Mouse (Mus musculus) midbrain, postnatal 0 days (tissue): ENCODE measurements around the gene Inf2. TPM values are rescaled to one million over a fixed set of nuclear protein-coding genes. Genes with fewer than 3 reads are reported as not detected.

ENCODE experiments used
- ATAC-seq: fragments of 200-750 bp; cut with Nextera tagmentation; 2 replicates; pipeline ENCODE4 v1.8.0; 2017; ENCODE audit warnings: moderate number of reproducible peaks, mild to moderate bottlenecking, moderate TSS enrichment, moderate library complexity; ENCODE audit not compliant: low FRiP score
- DNase-seq: peaks from one replicate; pipeline ENCODE4 v3.0.0-alpha.2; 2015; ENCODE audit warnings: low spot score
- H3K27ac ChIP-seq: fragments of 300-500 bp; sonication (generic); 2 replicates; pipeline ENCODE4 v1.5.1; 2014; ENCODE audit warnings: low read depth, mild to moderate bottlenecking, low read length, mixed read lengths
- H3K27me3 ChIP-seq: fragments of 300-500 bp; sonication (generic); 2 replicates; pipeline ENCODE4 v1.6.1; 2014; ENCODE audit warnings: low read length, control low read depth, mixed read lengths; ENCODE audit not compliant: insufficient read depth
- H3K36me3 ChIP-seq: fragments of 300-500 bp; sonication (generic); 2 replicates; pipeline ENCODE4 v1.6.1; 2014; ENCODE audit warnings: low read length, control low read depth, mixed read lengths; ENCODE audit not compliant: insufficient read depth
- H3K4me1 ChIP-seq: fragments of 300-500 bp; sonication (generic); 2 replicates; pipeline ENCODE4 v1.6.1; 2014; ENCODE audit warnings: mild to moderate bottlenecking, control low read depth, antibody characterized with exemption, low read length, mixed read lengths; ENCODE audit not compliant: insufficient read depth
- H3K4me2 ChIP-seq: fragments of 300-500 bp; sonication (generic); 2 replicates; pipeline ENCODE4 v1.6.1; 2014; ENCODE audit warnings: low read depth, mild to moderate bottlenecking, low read length, mixed read lengths; ENCODE audit not compliant: poor library complexity, severe bottlenecking
- H3K4me3 ChIP-seq: fragments of 300-500 bp; sonication (generic); 2 replicates; pipeline ENCODE4 v1.5.1; 2014; ENCODE audit warnings: low read depth, mild to moderate bottlenecking, low read length, moderate library complexity
- H3K9ac ChIP-seq: fragments of 300-500 bp; sonication (generic); replicated peaks from 2 replicates; pipeline ENCODE4 v1.6.1; 2014; ENCODE audit warnings: mild to moderate bottlenecking, low read length, moderate library complexity, mixed read lengths; ENCODE audit not compliant: poor library complexity, severe bottlenecking
- H3K9me3 ChIP-seq: fragments of 300-500 bp; sonication (generic); 2 replicates; pipeline ENCODE4 v1.6.1; 2016; ENCODE audit warnings: low read length, control low read depth
- CTCF ChIP-seq: IDR thresholded peaks from 2 replicates; pipeline ENCODE4 v1.5.1; 2016; ENCODE audit warnings: antibody characterized with exemption, mild to moderate bottlenecking
- WGBS: fragments of 180-500 bp; shearing (Covaris S2); extraction: QIAGEN DNeasy Blood & Tissue Kit; methylation state at CpG from one replicate; pipeline ENCODE4 v1.1.7; 2014; 5-methylcytosine and 5-hydroxymethylcytosine counted together
- polyA plus RNA-seq: library from polyadenylated mRNA; unstranded; fragments of >200 nt; fragmentation: Nextera tagmentation; extraction: Ambion mirVana; gene quantifications from 2 replicates; pipeline ENCODE4 v1.2.1, GENCODE M21; 2015
- total RNA-seq: library from RNA; depleted of rRNA; stranded (reverse); fragments of >200 nt; gene quantifications from 2 replicates; pipeline ENCODE4 v1.2.3, GENCODE M21; 2014

Gene Inf2
- total and polyA plus RNA-seq, 2 experiments from 2014 or later, result 1.3 to 3.6 TPM

DNA sequence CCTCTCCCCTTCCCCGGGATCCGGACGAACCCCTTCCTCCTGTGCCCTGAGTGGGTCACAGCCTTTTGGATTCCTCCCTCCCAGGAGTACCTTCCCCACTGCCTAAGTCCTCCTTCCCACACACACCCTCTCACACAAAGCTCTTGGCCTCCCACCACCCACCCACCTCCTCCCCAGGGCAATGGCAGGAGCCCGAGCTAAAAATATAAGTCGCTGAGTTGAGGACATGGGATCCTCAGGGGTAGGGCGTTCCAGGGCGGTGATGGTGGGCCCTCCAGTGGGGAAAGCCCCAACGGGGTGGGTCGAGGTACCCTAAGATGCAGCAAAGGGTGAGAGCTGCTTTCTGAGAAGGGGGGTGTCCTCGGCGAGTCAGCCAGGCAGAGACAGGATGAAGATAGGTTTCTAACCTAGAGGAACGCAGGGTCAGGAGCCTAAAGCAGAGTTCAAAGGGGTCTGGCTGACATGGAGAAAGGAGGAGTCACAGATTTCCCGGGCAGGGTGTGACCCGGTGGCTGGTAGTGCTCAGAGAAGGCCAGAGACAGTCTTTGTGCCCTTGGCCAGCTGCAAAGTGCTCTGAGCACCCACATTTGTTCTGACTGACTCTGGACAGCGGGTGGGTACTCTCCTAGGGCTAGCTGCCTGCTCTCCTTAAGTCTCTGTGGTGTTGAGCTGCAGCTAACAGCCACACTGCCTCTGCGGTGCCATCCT is 31.9 kb downstream of the Inf2 start:
- ATAC-seq (0 out of 2 replicates have a peak, but pooled peaks have one; percentile 22), DNase-seq (no peak)
- no peak for TF ChIP-seq CTCF
- WGBS, result 15% methylated on average over 16 of the region's 16 CpGs
- Histone ChIP-seq H3K4me1 (no peaks in the 10 kb centered on the region), H3K4me2 (peak overlapping the region; percentile 91), H3K9me3 (no peaks in the 10 kb centered on the region), H3K27ac (no peak overlapping the region), H3K9ac (peak overlapping the region; percentile 67), H3K36me3 (no peaks in the 10 kb centered on the region), H3K27me3 (peaks cover 14% of the 10 kb centered on the region), H3K4me3 (peak overlapping the region; percentile 50)

DNA sequence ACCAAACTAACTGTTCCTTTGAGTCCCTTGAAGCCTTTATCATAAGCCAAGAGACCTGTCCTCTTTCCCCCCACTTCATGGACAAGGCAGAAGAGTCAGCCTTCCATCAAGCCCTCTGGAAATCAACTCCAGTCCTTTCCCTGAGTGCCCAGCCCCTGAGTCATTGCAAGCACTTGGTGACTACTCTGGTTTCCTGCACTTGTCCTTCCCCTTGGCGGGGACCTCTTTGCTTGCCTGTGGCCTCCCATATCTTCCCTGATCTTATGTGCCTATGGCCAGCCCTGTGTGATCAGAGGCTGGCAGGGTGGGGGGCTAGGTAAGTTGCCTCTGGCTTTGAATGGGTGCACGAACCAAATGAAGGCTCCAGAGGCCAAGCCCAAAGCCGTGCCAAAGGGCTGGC is 33.3 kb downstream of the Inf2 start:
- no peak for ATAC-seq

DNA sequence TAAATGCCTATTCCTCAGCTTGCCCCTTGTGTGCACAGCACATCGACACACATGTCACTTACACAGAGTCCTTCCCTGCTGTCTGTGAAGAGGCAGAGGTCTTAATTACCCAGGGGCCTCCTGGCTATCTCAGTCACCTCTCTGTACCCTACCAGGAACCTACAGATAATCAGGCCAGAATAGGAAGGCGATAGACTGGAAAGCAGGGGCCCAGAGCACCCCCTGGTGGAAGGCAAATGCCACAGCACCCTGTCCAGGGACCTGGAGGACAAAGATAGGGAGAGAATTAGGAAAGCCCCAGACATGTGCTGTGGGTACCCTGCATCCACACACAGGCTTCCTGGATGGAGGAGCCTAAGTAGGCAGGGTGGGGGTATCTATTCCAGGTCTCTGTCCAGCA is 35.2 kb downstream of the Inf2 start:
- TF ChIP-seq CTCF, result peak; percentile 90
- Histone ChIP-seq H3K36me3 (no peaks in the 10 kb centered on the region), H3K4me1 (no peaks in the 10 kb centered on the region), H3K9ac (no peak overlapping the region), H3K4me3 (no peak overlapping the region), H3K27me3 (peaks cover 11% of the 10 kb centered on the region), H3K4me2 (no peak overlapping the region), H3K9me3 (no peaks in the 10 kb centered on the region), H3K27ac (no peak overlapping the region)
- DNase-seq, result peak; percentile 40
- WGBS, result 24% methylated on average over 2 of the region's 2 CpGs
- no peak for ATAC-seq

More for the DNA sequence above, 33.3 kb downstream of the Inf2 start:
- H3K27ac ChIP-seq, result no peak overlapping the region
- no peaks in the 10 kb centered on the region for H3K36me3 ChIP-seq
- H3K4me2 ChIP-seq, result no peak overlapping the region
- H3K9me3 ChIP-seq, result no peaks in the 10 kb centered on the region
- no peak for TF ChIP-seq CTCF
- peaks cover 14% of the 10 kb centered on the region for H3K27me3 ChIP-seq
- no peak for DNase-seq
- no peaks in the 10 kb centered on the region for H3K4me1 ChIP-seq
- no peak overlapping the region for H3K9ac ChIP-seq
- 87% methylated on average over 3 of the region's 3 CpGs for WGBS
- no peak overlapping the region for H3K4me3 ChIP-seq

DNA sequence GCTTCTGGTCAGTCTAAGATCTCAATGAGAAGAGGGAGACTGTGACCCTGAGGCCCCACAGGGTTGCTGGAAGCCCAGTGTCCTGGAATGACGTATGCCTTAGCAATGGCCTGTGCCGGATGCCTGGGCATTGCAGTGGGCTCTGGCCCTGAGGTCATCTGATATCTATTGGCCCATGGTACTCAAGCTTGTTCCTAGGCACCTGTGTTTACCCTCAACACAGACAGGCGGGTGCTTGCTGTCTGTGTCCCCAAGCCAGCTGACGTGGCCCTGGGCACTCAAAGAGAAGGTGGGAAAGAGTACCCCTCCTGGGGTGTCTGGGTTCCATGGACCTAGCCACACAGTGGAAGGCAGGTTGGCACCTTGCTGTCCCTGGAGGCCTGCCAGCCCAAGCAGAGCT is 37.1 kb downstream of the Inf2 start:
- Histone ChIP-seq H3K27me3 (peaks cover 8% of the 10 kb centered on the region), H3K27ac (no peak overlapping the region), H3K36me3 (no peaks in the 10 kb centered on the region), H3K4me1 (peaks cover 3% of the 10 kb centered on the region; the same call in 1 of the 2 replicates), H3K4me2 (no peak overlapping the region), H3K9me3 (no peaks in the 10 kb centered on the region), H3K9ac (no peak overlapping the region), H3K4me3 (no peak overlapping the region)
- DNase-seq (no peak), ATAC-seq (no peak)
- TF ChIP-seq CTCF, result no peak
- 92% methylated on average over 4 of the region's 4 CpGs for WGBS

DNA sequence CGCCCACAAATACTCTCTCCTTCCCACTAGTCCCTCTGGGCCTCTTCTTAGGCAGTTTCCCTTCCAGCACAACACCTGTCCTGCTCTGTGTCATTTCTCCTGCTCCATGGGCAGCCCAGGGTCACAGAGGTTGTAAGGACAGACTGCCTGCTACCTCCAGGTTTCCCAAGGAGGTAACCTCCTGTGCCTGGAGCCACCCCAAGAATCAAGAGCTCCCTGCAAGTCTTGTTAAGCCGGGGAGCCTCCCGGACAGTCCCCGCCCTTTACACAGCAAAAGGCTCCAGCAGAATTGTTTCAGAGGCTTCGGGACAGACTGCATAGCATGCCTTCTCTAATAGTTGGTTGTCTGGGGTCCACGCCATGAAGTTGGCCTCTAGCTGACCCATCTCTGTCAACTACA is 37.9 kb downstream of the Inf2 start:
- TF ChIP-seq CTCF, result no peak
- Histone ChIP-seq H3K27me3 (peaks cover 8% of the 10 kb centered on the region), H3K4me2 (no peak overlapping the region), H3K9ac (no peak overlapping the region), H3K4me3 (no peak overlapping the region), H3K4me1 (peaks cover 3% of the 10 kb centered on the region; the same call in 1 of the 2 replicates), H3K27ac (no peak overlapping the region), H3K36me3 (no peaks in the 10 kb centered on the region), H3K9me3 (no peaks in the 10 kb centered on the region)
- WGBS, result 81% methylated on average over 6 of the region's 6 CpGs
- DNase-seq (no peak), ATAC-seq (no peak)

DNA sequence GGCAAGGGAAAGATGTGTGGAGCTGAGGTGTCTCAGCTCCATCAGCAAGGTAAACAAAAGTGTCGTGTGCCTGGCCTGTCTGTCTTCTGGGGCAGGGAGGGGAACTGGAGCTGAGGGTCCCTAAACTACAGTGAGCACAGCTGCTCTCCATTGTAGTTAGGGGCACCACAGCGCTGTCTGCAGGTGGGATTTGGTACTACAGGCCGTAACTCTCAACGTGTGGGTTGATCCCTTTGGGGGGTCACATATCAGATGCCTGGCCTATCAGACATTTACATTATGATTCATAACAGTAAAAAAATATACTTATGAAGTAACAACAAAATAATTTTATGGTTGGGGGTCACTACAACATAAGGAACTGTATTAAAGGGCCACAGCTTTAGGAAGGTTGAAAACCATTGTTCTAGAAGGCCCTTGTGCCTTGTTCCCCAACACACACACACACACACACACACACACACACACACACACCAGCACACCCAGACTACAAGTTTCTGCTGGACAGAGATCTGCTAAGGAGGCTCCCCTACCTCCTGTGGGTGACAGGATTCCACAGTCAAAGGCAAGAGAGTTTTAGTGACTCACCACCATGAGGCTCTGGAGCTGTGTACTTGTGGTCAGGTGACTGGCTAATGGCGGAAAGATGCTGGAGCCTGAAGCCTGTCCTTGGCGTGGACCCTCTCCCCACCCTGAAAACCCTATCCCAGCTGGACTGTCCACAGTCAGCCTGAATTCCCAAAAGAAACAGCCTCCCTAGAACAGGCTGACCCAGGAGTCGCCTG is 38.7 kb downstream of the Inf2 start:
- H3K4me2 ChIP-seq, result no peak overlapping the region
- WGBS, result 60% methylated on average over 7 of the region's 7 CpGs
- no peak for ATAC-seq

More for the DNA sequence above, 38.7 kb downstream of the Inf2 start:
- no peak overlapping the region for H3K27ac ChIP-seq
- H3K36me3 ChIP-seq, result no peaks in the 10 kb centered on the region
- H3K4me3 ChIP-seq, result no peak overlapping the region
- DNase-seq, result no peak
- H3K9me3 ChIP-seq, result no peaks in the 10 kb centered on the region
- peaks cover 3% of the 10 kb centered on the region; the same call in 1 of the 2 replicates for H3K27me3 ChIP-seq
- H3K4me1 ChIP-seq, result peaks cover 3% of the 10 kb centered on the region; the same call in 1 of the 2 replicates
- TF ChIP-seq CTCF, result peak; percentile 56
- no peak overlapping the region for H3K9ac ChIP-seq
